Mouse (Mus musculus): Measurements from ENCODE around the gene Bcar1.

Bcar1 gene

DNA sequence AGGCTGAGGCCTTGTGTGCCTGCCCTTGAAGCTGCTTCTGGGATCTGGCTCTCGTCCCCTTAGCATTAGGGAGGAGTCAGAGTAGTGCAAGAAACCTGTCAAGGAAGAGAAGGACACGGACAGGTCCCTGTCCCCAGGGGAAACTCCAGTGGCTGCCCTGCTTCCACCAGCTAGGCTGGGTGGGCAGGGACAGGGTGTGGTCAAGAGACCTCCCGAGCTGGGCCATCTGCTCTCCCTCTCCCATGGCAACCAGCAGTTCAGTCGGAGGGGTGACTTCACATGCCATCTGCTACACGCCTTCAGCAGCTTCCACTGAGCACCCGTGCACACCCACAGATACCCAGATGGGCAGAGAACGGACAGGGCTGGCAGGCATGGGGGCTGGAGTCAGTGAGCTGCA is 7.3 kb downstream of the Bcar1 start:
- DNase-seq (ENCODE audit: low spot score), result no peak

DNA sequence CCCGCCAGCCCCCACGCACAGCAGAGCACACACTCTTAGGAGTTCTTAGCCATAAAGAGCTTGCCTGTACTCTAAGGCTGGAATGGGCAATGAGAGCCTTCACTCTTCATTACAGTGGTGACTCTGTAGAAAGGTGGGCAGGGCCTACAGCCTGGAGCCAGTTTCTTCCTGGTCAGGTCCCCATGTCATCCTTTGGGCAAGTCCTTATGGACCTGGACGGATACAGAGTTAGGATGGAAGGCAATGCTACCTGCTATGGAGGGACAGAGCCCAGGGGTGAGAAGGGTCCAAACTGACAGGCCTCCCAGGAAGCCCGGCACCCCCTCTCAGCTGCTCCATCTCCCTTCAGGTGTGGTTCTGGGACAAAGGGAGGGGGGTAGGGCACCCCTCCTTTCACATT is 7.8 kb downstream of the Bcar1 start:
- DNase-seq (ENCODE audit: low spot score), result no peak

DNA sequence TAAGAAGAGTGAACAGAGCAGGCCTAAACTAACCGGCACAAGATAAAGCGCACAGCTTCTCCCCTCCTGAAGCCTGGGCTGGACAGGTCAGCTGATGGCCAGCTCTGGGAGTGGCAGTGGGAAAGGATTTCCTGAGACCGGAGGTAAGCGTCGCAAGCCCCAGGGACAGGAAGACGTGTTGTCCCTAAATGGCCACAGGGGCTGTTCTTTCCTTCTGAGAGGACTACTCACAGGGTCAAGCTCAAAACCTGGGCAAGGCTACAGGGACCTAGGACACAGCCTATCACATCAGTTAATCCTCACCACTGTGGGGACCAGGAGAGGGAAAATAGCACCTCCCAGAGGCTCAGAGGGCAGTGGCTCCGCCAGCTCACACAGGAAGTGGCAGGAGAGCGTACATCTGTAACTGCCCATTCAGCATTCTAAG is 8.3 kb downstream of the Bcar1 start:
- DNase-seq (ENCODE audit: low spot score), result no peak

DNA sequence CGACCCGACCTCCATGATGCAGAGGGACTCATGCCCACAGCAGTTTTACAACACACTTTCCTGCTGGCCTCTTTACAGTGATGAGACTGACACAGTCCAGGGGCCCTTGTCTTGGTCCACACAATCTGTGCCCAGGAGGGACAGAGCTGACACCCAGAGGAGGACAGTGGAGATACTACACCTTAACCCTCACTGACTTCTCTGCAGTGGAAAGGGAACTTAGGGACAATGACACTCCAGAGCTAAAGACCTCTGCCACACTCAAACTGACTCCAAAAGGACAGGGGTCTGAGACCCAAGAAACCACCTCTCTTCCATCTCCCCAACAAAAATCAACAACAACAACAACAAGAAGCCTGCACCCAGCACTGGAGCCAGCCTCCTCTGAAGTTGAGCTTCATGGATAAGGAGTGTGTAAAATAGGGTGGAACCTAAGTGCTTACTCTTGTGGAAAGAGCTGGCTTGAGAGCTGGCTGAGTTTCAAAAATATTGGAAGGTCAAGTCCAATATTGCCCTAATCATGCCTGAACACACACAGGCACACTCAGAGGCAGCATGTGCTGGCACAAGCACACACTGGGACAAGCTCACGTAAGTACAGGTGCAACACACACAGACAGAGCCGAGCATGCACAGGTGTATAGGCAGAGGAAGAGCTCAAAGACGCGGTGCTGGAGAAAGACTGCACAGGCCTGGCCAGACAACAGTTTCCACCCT is 9.2 kb downstream of the Bcar1 start:
- DNase-seq (ENCODE audit: low spot score), result no peak

DNA sequence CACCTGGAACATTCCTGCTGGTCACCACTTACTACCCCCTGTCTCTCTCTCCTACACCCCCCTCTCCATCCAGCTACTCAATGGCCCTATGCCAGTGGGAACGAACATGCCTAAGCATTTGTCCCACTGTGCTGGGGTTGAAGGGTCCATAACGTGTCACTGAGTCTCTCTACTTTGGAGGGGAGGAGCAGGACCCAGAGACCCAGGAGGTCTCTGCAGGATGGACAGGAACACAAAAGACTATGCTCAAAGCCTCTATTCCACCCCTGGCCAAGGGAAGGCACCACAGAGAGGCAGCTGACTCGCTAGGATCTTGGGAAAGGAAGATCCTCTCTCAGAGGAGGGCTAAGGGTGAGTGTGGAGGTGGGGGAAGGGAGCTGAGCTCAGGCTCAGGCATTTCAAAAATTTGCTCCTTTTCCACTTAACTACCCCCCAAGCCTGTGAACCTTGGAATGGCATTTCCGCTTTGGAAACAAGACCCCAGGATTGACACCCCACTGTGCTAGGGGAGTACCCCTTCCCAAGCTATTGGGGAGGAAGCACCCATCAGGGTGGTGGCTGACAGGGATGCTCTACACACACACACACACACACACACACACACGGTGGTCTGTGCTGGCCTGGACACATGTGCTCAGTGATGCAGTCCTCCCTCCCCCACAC is 9.9 kb downstream of the Bcar1 start:
- DNase-seq (ENCODE audit: low spot score), result peak; percentile 77

DNA sequence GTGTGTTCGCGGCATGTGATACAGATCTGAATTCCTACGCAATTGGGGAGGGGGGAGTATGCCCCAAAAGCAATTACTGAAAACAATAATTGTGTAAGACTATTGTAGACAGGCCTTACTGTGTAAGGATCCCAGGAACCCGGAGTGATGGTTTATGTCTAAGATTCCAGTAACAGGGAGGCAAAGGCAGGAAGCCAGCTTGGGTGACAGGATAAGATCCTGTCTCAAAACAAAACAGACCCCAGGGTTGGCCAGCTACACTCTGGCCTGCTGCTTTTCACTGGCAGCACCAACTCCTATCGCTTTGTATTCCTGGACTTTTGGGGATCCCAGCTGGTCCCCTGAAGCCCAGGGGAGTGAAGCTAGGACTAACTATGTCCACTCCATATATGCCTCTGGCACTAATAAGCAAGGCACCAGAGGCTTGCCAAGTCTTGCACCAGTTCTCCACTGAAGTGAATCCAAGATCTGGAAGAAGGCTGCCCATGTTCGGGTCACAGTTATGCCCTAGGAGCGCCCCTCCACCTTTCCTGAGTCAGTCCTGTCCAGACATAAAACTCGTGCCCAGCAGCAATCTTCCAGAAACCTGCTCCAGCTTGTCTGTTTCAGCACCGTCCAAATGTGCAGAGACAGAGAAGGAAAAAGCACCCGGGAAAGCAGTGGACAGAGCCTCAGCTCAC is 11.1 kb downstream of the Bcar1 start:
- no peak for DNase-seq (ENCODE audit: low spot score)

DNA sequence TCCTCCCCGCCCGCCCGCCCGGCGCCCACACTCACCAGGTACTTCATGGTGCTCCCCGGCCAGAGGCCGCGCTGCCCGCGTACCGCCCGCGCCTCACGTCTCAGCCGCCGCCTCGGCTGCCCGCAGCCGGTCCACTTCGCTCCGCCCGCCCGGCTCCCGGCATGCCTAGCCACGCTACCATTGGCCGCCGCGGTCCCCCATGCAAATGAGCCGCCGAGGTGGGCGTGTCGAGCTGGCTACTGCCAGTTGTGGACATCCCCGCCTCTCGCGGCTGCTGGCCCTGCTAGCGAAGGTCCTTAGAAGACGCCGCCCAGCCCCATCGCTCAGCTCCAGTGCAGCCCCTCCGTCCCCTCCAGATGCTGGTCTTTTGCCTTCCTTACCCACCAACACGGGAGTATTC is 11.6 kb downstream of the Bcar1 start:
- DNase-seq (ENCODE audit: low spot score), result peak; percentile 97

DNA sequence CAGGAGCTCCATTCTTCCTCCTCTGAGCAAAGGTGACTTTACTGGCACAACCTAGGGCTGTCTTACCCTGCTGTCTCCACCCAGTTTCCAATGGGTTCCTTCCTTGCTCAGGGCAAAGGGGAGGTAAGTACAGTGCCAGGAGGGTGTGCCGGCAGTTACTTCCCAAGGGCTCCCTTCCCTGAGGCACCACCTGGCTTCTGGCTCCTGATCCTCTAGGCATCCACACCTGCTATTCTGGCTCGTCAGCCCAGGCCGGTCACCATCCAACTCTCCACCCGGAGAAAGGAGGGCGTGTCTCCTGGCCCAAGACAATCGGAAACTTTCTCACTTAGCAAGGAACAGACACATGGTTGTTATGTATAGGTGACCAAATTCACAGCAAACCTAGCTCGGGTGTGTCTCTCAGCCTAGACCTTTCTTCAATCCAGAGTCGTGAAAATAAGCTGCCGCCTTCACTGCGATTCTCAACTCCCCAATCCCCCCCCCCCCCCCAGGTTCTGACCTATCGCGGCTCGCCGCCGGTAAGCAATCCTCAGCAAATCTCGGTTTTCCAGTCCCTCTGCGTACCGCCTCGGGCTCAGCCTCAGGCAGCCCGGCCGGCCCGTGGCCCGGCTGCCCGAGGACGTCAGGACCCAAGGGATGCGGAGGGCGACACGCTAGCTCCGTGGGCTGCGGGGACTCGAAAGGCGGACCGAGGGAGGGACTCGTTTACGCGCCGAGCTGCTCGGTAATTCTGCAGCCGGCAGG is 12.2 kb downstream of the Bcar1 start:
- DNase-seq (ENCODE audit: low spot score), result no peak

GRCm38 (mm10) chr8:111729233-111730170 is 14.1 kb downstream of the Bcar1 start:
- DNase-seq (ENCODE audit: low spot score), result peak; percentile 61

GRCm38 (mm10) chr8:111728481-111728880 is 15.1 kb downstream of the Bcar1 start:
- DNase-seq (ENCODE audit: low spot score), result no peak

DNA sequence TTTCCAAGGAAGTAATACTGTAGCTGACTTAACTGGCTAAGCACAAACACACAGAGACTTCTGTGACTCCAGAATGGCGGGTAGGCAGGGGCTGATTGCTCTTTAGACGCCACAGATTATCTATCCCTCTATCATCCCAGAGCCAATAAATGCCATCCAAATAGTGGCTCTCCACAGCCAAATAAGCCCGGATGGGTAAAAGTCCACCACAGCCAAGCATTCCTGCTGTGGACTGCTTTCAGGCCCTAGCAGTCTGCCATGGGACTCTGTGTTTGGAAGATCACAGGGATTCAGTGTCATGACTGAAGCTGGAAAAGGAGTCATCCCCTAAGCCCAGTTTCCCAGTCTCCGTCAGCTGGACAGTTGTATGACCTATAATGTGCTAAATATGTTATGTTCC is 16.1 kb downstream of the Bcar1 start:
- DNase-seq (ENCODE audit: low spot score), result no peak

DNA sequence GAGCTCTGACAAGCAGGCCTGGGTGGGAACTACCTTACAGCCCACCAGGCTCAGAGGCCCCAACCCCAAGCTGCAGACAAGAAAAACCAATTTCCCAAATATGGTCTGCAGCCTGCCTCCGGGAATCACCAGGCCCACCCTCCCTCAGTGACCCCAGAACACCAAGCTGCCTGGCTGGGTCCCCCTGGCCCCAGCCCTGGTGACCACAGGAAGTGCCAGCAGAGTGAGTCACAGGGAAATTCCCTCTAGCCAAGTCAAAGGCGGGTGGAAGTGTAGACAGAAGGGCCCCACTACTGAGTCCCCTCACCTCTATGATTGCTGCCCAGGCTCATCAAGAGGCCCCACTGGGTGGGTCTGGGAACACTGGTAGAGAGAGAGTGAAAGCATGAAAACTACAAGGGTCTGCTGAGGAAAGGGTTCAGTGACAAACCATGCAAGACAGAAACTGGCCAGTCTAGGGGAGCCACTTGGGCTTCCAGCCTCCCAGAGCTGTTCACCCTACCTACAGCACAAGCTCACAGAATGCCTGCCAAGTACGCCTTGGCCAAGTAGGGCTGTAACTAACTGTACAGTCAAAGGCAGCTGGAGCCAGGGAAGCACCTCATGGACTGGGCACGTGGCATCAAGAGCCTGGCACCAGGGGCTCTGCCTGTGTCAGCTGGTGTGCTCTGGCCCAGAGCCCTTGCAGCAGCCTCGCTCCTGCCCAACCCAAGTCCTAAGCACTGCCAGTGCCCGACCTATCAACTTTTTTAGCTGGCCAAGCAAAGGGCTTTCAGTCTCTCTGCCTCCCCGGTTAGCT is 17.3 kb downstream of the Bcar1 start:
- no peak for DNase-seq (ENCODE audit: low spot score)

DNA sequence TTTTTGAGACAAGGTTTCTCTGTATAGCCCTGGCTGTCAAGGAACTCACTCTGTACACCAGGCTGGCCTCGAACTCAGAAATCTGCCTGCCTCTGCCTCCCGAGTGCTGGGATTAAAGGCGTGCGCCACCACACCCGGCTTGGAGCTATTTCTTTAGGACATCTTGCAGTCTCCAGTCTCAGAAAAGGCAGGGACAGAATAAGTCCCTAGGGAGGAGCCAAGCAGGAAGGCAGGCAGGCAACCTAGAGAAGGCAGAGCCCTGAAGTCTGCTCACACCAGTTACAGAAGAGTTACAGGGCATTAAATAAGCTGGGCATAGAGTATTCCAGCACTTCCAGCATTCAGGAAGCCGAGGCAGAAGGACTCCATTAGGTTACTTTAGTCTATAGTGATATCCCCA is 18.3 kb downstream of the Bcar1 start:
- no peak for DNase-seq (ENCODE audit: low spot score)

DNA sequence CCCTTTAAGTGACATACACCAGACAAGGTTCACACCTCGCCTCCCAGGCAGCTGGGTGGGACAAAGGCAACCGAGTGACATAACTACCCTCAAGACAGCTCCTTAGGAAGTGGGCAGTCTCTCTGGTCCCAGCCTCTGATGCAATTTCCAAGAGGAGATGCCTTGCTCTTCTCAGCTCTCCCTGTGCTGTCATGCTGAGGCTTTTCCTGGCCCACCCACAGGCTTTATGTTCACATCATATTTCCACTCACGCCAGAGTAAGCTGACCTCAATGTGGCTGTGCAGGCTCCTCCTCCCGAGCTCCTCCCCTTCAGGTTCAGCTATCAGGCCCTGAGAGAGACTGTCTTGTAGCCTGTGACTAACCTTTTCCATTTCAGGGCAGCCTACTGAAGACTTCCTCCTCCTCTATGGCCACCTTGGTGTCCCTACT is 23.5 kb downstream of the Bcar1 start:
- DNase-seq (ENCODE audit: low spot score), result no peak

DNA sequence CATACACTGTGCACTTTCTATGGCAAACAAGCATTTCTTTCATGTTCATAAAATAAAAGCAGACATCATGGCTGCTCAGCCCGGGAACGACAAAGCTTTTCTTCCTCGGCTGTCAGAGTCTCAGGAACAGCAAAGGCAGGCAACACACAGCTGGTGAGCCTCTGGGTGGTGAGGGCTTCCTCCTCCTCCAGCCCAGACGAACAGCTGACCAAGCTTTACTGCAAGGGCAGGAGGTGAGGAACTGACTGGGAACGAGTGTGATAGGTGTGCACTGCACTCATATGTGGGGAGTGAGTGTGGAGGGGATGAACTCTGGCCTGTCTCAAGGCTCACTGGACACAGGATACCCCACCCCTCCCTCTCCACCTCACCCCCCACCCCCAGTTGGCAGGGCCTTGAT is 24.7 kb downstream of the Bcar1 start:
- no peak for DNase-seq (ENCODE audit: low spot score)

GRCm38 (mm10) chr8:111717866-111718265 is 25.7 kb downstream of the Bcar1 start:
- no peak for DNase-seq (ENCODE audit: low spot score)

GRCm38 (mm10) chr8:111717488-111717792 is 26.2 kb downstream of the Bcar1 start:
- no peak for DNase-seq (ENCODE audit: low spot score)

DNA sequence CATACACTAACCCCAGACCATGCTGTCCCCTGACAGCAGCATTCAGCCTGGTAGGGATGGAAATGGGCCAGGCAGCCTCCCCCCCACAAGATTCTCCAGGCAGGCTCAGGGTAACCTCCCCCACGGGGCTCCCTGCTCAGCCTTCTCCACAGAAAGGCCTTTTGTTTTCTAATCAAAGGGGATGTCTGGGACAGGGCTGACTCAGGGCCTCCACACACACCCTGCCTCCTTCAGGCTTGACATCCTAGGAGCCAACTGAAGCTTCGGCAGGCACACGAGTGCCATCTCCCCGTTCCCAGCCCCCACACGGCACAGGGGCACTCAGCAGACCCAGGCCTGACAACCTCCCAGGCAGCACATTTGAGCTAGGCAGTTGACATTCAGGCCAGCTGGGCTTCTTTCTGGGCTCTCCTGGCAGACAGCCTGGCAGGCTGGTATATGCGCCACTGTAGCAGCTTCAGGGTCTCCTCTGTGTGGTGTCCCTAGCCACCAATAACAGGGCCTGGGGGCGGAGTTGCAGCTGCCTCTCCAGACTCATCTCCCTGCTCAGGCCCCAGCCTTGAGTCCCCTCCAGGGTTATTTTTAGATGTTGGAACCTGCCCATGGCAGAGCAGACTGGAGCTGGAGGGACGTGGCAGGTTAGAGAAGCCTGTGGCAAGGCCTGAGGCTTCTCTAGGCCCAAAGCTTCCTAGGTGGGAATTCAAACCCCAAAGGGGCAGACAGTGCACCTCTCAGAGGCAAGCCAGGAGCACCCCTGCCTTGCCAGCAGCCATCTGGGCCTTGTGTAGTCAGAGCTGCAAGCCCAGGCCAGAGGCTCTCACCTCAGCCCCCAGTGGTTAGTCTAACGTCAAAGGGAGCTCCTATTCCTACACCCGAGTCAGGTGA is 26.8 kb downstream of the Bcar1 start:
- no peak for DNase-seq (ENCODE audit: low spot score)

GRCm38 (mm10) chr8:111715514-111715913 is 28.1 kb downstream of the Bcar1 start:
- no peak for DNase-seq (ENCODE audit: low spot score)

DNA sequence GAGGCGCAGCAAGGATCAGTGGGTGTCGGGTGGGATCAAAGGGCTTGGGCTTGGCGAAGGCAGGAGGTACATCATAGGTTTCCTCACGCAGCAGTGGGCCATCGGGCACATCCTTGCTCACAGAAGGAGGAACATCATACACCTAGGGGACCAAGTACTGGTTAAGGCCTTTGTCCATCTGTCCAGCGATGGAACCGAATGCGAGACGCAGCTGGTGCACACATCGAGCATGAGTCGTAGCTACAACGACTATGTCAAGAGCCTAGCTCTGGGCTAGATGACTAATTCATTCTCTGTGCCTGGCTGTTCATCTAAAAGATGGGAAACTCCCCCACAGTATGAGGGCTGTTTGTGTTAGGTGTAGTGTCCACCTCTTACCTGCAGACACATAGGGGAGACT is 29.3 kb downstream of the Bcar1 start:
- no peak for DNase-seq (ENCODE audit: low spot score)

All from yolk sac, embryonic 10.5 days (tissue).